Comparison of ENCODE assay signal across 8 mouse cellular contexts in the genomic region with DNA sequence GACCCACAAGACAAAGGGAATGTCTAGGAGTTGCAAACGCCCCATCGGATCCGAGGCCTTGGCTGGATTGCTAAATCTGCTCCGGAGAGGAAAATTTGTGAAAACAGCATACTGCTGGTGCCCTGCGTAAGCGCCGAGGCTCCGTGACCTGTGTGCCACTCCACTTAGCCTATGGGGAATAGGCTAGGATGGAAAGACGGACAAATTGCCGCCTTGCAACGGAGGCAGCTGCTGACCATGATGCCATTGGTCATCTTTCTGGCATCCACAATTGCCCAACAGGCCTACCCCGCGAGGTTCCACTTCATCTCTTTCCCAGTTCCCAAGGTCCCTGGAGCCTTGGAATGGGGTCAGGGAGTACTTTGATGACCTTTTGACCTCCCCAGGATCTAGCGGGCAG. TPM values are rescaled to one million over a fixed set of nuclear protein-coding genes. Genes with fewer than 3 reads are reported as not detected.
A peak's percentile ranks its signal among the peaks of the same experiment; 100 is the strongest.
DNase-seq lines count a peak whose midpoint lies in the region; ATAC-seq and TF ChIP-seq lines count a peak whose summit lies in the region.

No protein-coding gene starts in this region.

- H3K4me2 ChIP-seq in lung, embryonic 16.5 days (ENCODE audit: low read depth, low read length), result peak overlapping the region; percentile 78
- peak overlapping the region; percentile 94 for H3K4me2 ChIP-seq in embryonic facial prominence, embryonic 15.5 days (replicated peaks)
- H3K4me2 ChIP-seq in limb, embryonic 12.5 days, result peak overlapping the region; percentile 81

- no peaks in the 10 kb centered on the region for H3K27me3 ChIP-seq in lung, embryonic 16.5 days (ENCODE audit: control insufficient read depth, insufficient read depth, low read depth, low read length)
- peaks cover 10% of the 10 kb centered on the region; the same call in 1 of the 2 replicates for H3K27me3 ChIP-seq in embryonic facial prominence, embryonic 15.5 days
- H3K27me3 ChIP-seq in limb, embryonic 12.5 days, result peaks cover 15% of the 10 kb centered on the region
- no peaks in the 10 kb centered on the region for H3K27me3 ChIP-seq in small intestine, adult 2 months (ENCODE audit: control insufficient read depth, insufficient read depth, low read length)

- H3K36me3 ChIP-seq in lung, embryonic 16.5 days (ENCODE audit: control insufficient read depth, insufficient read depth, low read length), result peaks cover 11% of the 10 kb centered on the region
- peaks cover 19% of the 10 kb centered on the region; the same call in 1 of the 2 replicates for H3K36me3 ChIP-seq in embryonic facial prominence, embryonic 15.5 days
- peaks cover 34% of the 10 kb centered on the region for H3K36me3 ChIP-seq in limb, embryonic 12.5 days
- no peaks in the 10 kb centered on the region for H3K36me3 ChIP-seq in small intestine, adult 2 months (ENCODE audit: control insufficient read depth, insufficient read depth, low read length)

- peaks cover 28% of the 10 kb centered on the region for H3K4me1 ChIP-seq in lung, embryonic 16.5 days (replicated peaks; ENCODE audit: control insufficient read depth, insufficient read depth, low read length)
- H3K4me1 ChIP-seq in embryonic facial prominence, embryonic 15.5 days, result peaks cover 32% of the 10 kb centered on the region
- peaks cover 28% of the 10 kb centered on the region for H3K4me1 ChIP-seq in limb, embryonic 12.5 days (replicated peaks)
- peaks cover 8% of the 10 kb centered on the region for H3K4me1 ChIP-seq in small intestine, adult 2 months (ENCODE audit: control insufficient read depth, insufficient read depth, insufficient read length, low read length)

- H3K9me3 ChIP-seq in lung, embryonic 16.5 days (ENCODE audit: control insufficient read depth, low read length), result no peaks in the 10 kb centered on the region
- H3K9me3 ChIP-seq in embryonic facial prominence, embryonic 15.5 days (replicated peaks), result no peaks in the 10 kb centered on the region
- no peaks in the 10 kb centered on the region for H3K9me3 ChIP-seq in limb, embryonic 12.5 days

- peak overlapping the region; percentile 77 for H3K4me3 ChIP-seq in lung, embryonic 16.5 days (ENCODE audit: low read length)
- H3K4me3 ChIP-seq in embryonic facial prominence, embryonic 15.5 days (replicated peaks), result peak overlapping the region; percentile 75
- H3K4me3 ChIP-seq in limb, embryonic 12.5 days (replicated peaks), result peak overlapping the region; percentile 68
- H3K4me3 ChIP-seq in small intestine, adult 2 months (ENCODE audit: low read depth, low read length), result peak overlapping the region; percentile 76

- H3K27ac ChIP-seq in lung, embryonic 16.5 days (ENCODE audit: low read length), result no peak overlapping the region
- H3K27ac ChIP-seq in embryonic facial prominence, embryonic 15.5 days (replicated peaks), result no peak overlapping the region
- H3K27ac ChIP-seq in limb, embryonic 12.5 days, result no peak overlapping the region
- no peak overlapping the region for H3K27ac ChIP-seq in small intestine, adult 2 months (ENCODE audit: insufficient read depth, low read depth, low read length)

- TF ChIP-seq CTCF in small intestine, adult 2 months (IDR thresholded peaks at IDR 0.05; ENCODE audit: extremely low read depth, insufficient read length, insufficient replicate concordance, low read depth, low read length), result no peak

- H3K9ac ChIP-seq in lung, embryonic 16.5 days (ENCODE audit: low read length), result peak overlapping the region; percentile 74
- H3K9ac ChIP-seq in embryonic facial prominence, embryonic 15.5 days, result peak overlapping the region; percentile 41
- peak overlapping the region; percentile 71 for H3K9ac ChIP-seq in limb, embryonic 12.5 days (replicated peaks)

- no peak for DNase-seq in lung, postnatal 14 days
- DNase-seq in gastrocnemius, postnatal 25 days, result no peak
- DNase-seq in ovary, adult 18-20 months (ENCODE audit: low spot score), result no peak

- TF ChIP-seq POLR2A in small intestine, adult 2 months (IDR thresholded peaks at IDR 0.05; ENCODE audit: low read depth, low read length), result no peak

- no peak; the same call in 1 of the 2 replicates for ATAC-seq in lung, embryonic 16.5 days (ENCODE audit: low read depth)
- ATAC-seq in embryonic facial prominence, embryonic 15.5 days (ENCODE audit: insufficient number of reproducible peaks, low FRiP score, low TSS enrichment, low read depth), result 0 out of 2 replicates have a peak, but pooled peaks have one; percentile 0
- no peak for ATAC-seq in limb, embryonic 12.5 days (ENCODE audit: insufficient number of reproducible peaks, insufficient read depth, low FRiP score, low TSS enrichment, low read depth)
- ATAC-seq in inflammation-experienced regulatory T-cells, adult 6 months, result no peak

- under 1% methylated on average over 14 of the region's 14 CpGs for WGBS in lung, embryonic 16.5 days
- under 1% methylated on average over 14 of the region's 14 CpGs for WGBS in embryonic facial prominence, embryonic 15.5 days
- WGBS in limb, embryonic 12.5 days, result 2% methylated on average over 14 of the region's 14 CpGs
- WGBS in small intestine, adult 2 months, result 3% methylated on average over 14 of the region's 14 CpGs

RNA-seq across cellular contexts. Expression of a gene that starts 0.8 kb away (rescaled TPM):
- polyA plus RNA-seq in lung, embryonic 16.5 days (2015; fragmentation: Nextera tagmentation; extraction: Ambion mirVana), result 133 and 138 TPM in 2 replicates
- polyA plus RNA-seq in embryonic facial prominence, embryonic 15.5 days (2015; fragmentation: Nextera tagmentation; extraction: Ambion mirVana), result 89.1 and 89.5 TPM in 2 replicates
- 133 and 138 TPM in 2 replicates for polyA plus RNA-seq in limb, embryonic 12.5 days (2016; fragmentation: Nextera tagmentation; extraction: Ambion mirVana)
- 0.81 and 1.4 TPM in 2 replicates for polyA plus RNA-seq in small intestine, adult 2 months (2012; rRNA removed)
- total RNA-seq in gastrocnemius, postnatal 25 days (2021), result under 1 TPM; 0.64 to 0.70 TPM
- 10 to 100 TPM in 1 of 3 experiments, 1 to 10 TPM in 2; 2.4 to 38.2 (median 2.6) TPM for polyA plus RNA-seq in inflammation-experienced regulatory T-cells, adult 6 months (2017; shearing (Covaris generic))

RNA-seq across cellular contexts. Expression of a gene that starts 5.3 kb away (rescaled TPM):
- polyA plus RNA-seq in lung, embryonic 16.5 days (2015; fragmentation: Nextera tagmentation; extraction: Ambion mirVana), result 0.44 and 0.64 TPM in 2 replicates
- 0.38 and 0.56 TPM in 2 replicates for polyA plus RNA-seq in embryonic facial prominence, embryonic 15.5 days (2015; fragmentation: Nextera tagmentation; extraction: Ambion mirVana)
- polyA plus RNA-seq in limb, embryonic 12.5 days (2016; fragmentation: Nextera tagmentation; extraction: Ambion mirVana), result 0.31 and 0.32 TPM in 2 replicates
- 0.11 and 0.14 TPM in 2 replicates for polyA plus RNA-seq in small intestine, adult 2 months (2012; rRNA removed)
- total RNA-seq in gastrocnemius, postnatal 25 days (2021), result not detected
- under 1 TPM in 1 of 3 experiments, not detected in 2; 0.15 TPM for polyA plus RNA-seq in inflammation-experienced regulatory T-cells, adult 6 months (2017; shearing (Covaris generic))
